Mouse (Mus musculus): Measurements from ENCODE around the gene Lrtm1. TPM values are rescaled to one million over a fixed set of nuclear protein-coding genes. Genes with fewer than 3 reads are reported as not detected.
A peak's percentile ranks its signal among the peaks of the same experiment; 100 is the strongest.

The Lrtm1 gene
- polyA plus RNA-seq, 1 experiment from 2014 or later: 0.15 TPM

DNA sequence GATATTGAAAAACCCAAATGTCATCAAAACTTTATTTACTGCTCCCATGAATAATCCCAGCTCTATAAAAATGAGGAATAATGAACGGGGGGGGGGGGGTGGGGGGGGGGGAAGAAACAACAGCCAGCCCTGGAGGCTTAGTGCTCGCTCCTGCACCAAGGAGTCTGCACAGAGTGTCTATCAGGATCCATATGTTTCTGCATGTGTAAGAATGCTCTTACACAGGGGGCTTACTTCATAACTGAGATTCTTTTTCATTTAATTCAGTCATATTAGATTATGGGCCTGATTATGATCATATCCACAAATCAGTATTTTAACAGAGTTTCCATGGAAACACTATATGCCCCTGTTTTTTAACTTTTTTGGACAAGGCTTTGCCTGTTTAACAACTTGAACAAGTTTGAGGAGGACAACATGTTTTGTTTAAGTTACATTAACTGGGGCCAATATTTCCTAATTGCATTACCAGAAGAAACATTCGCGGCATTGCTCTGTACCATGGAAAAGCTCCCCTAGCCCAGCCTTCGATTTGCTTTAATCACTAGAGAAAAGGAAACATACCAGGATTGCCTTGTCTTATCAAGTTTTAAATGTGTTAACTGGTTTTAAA lies 12.7 kb upstream of the Lrtm1 start:
- no peak for DNase-seq (ENCODE audit: low spot score)
- H3K27ac ChIP-seq (replicated peaks; ENCODE audit: low read depth, low read length): no peak overlapping the region
- no peak overlapping the region for H3K9ac ChIP-seq (ENCODE audit: low read length)
- no peaks in the 10 kb centered on the region for H3K9me3 ChIP-seq (ENCODE audit: control insufficient read depth, low read length)
- no peaks in the 10 kb centered on the region for H3K27me3 ChIP-seq (ENCODE audit: control insufficient read depth, insufficient read depth, low read length)
- no peaks in the 10 kb centered on the region for H3K36me3 ChIP-seq (ENCODE audit: control insufficient read depth, insufficient read depth, low read length)
- H3K4me1 ChIP-seq (ENCODE audit: control insufficient read depth, insufficient read depth, low read length): no peaks in the 10 kb centered on the region
- 81% methylated on average over 4 of the region's 5 CpGs for WGBS
- H3K4me3 ChIP-seq (ENCODE audit: low read depth, low read length): no peak overlapping the region
- ATAC-seq (ENCODE audit: insufficient number of reproducible peaks, low FRiP score, low TSS enrichment, low read depth): no peak
- H3K4me2 ChIP-seq (ENCODE audit: low read depth, severe bottlenecking): no peak overlapping the region

GRCm38 (mm10) chr14:29009644-29010043 lies 8.4 kb upstream of the Lrtm1 start:
- Histone ChIP-seq H3K27me3 (ENCODE audit: control insufficient read depth, insufficient read depth, low read length) (no peaks in the 10 kb centered on the region), H3K4me2 (ENCODE audit: low read depth, severe bottlenecking) (no peak overlapping the region), H3K4me1 (ENCODE audit: control insufficient read depth, insufficient read depth, low read length) (no peaks in the 10 kb centered on the region), H3K4me3 (ENCODE audit: low read depth, low read length) (no peak overlapping the region), H3K9me3 (ENCODE audit: control insufficient read depth, low read length) (no peaks in the 10 kb centered on the region), H3K36me3 (ENCODE audit: control insufficient read depth, insufficient read depth, low read length) (no peaks in the 10 kb centered on the region), H3K27ac (replicated peaks; ENCODE audit: low read depth, low read length) (no peak overlapping the region), H3K9ac (ENCODE audit: low read length) (no peak overlapping the region)
- no peak for DNase-seq (ENCODE audit: low spot score)
- WGBS: 96% methylated on average over 4 of the region's 4 CpGs
- no peak for ATAC-seq (ENCODE audit: insufficient number of reproducible peaks, low FRiP score, low TSS enrichment, low read depth)

DNA sequence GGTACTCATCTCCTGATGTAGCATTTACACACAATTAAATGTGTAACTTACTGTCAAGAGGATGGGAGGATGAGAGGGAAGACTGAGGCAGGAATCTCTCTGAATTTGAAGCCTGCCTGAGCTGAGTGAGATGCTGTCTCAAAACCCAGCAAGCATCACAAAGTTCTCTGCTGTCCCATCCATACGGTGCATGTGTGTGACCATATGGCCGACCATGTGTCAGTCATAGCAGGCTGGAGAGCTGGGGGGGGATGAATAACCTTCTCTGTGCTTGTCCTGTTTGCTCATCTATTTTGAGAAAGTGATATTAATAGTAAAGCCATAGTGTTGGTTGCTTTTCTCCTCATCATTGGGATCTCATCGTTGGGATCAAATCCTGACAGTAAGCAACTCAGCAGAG lies 4.8 kb upstream of the Lrtm1 start:
- Histone ChIP-seq H3K4me3 (ENCODE audit: low read depth, low read length) (no peak overlapping the region), H3K9me3 (ENCODE audit: control insufficient read depth, low read length) (no peaks in the 10 kb centered on the region), H3K27ac (replicated peaks; ENCODE audit: low read depth, low read length) (no peak overlapping the region), H3K9ac (ENCODE audit: low read length) (no peak overlapping the region), H3K36me3 (ENCODE audit: control insufficient read depth, insufficient read depth, low read length) (no peaks in the 10 kb centered on the region), H3K4me1 (ENCODE audit: control insufficient read depth, insufficient read depth, low read length) (peaks cover 10% of the 10 kb centered on the region), H3K27me3 (ENCODE audit: control insufficient read depth, insufficient read depth, low read length) (no peaks in the 10 kb centered on the region), H3K4me2 (ENCODE audit: low read depth, severe bottlenecking) (no peak overlapping the region)
- 89% methylated on average over 3 of the region's 3 CpGs for WGBS
- ATAC-seq (ENCODE audit: insufficient number of reproducible peaks, low FRiP score, low TSS enrichment, low read depth): no peak
- DNase-seq (ENCODE audit: low spot score): no peak

DNA sequence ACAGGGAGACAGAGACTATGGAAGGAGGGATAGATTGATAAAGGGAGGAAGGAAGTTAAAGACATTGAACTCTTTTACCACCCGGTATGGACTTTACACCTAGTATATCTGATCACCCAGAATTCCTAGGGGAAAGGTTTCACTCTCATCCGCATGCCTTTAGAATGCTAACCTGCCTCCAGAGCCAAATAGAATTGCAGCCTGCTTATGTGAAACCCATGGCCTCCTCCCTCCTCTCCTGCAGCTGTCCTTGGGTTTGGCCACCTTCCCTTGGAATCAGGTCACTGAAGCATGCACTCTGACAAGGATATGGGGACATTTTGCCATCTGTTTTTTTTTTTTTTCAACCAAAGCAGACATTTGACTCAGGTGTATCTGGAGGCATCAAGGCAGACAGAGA lies 3.3 kb upstream of the Lrtm1 start:
- 79% methylated on average over 2 of the region's 2 CpGs for WGBS
- Histone ChIP-seq H3K4me2 (ENCODE audit: low read depth, severe bottlenecking) (no peak overlapping the region), H3K9me3 (ENCODE audit: control insufficient read depth, low read length) (no peaks in the 10 kb centered on the region), H3K4me1 (ENCODE audit: control insufficient read depth, insufficient read depth, low read length) (peaks cover 10% of the 10 kb centered on the region), H3K9ac (ENCODE audit: low read length) (no peak overlapping the region), H3K27me3 (ENCODE audit: control insufficient read depth, insufficient read depth, low read length) (no peaks in the 10 kb centered on the region), H3K4me3 (ENCODE audit: low read depth, low read length) (no peak overlapping the region), H3K36me3 (ENCODE audit: control insufficient read depth, insufficient read depth, low read length) (no peaks in the 10 kb centered on the region), H3K27ac (replicated peaks; ENCODE audit: low read depth, low read length) (no peak overlapping the region)
- no peak for ATAC-seq (ENCODE audit: insufficient number of reproducible peaks, low FRiP score, low TSS enrichment, low read depth)
- DNase-seq (ENCODE audit: low spot score): no peak

DNA sequence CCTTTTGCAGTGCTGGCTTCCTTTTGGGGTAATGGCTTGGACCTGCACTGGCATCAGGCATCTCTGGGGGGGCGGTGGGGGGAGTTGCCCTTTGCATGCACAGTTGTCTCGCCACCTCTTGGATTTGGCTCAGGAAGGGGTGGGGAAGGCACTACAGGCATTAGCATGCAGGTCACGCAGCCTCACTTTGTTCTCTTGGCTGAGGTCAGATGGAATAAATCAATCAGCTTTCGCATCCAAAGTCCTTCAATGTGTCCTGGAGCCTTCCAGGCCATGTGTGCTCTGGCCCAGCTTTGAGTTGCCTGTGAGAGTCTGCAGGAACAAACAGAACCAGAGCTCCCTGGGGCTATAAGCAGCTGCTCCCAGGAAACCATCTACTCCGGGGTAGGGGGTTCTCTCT lies 2.1 kb upstream of the Lrtm1 start:
- no peaks in the 10 kb centered on the region for H3K36me3 ChIP-seq (ENCODE audit: control insufficient read depth, insufficient read depth, low read length)
- peaks cover 10% of the 10 kb centered on the region for H3K4me1 ChIP-seq (ENCODE audit: control insufficient read depth, insufficient read depth, low read length)
- H3K4me3 ChIP-seq (ENCODE audit: low read depth, low read length): no peak overlapping the region
- no peaks in the 10 kb centered on the region for H3K9me3 ChIP-seq (ENCODE audit: control insufficient read depth, low read length)
- DNase-seq (ENCODE audit: low spot score) (peak; percentile 28), ATAC-seq (ENCODE audit: insufficient number of reproducible peaks, low FRiP score, low TSS enrichment, low read depth) (no peak)
- H3K4me2 ChIP-seq (ENCODE audit: low read depth, severe bottlenecking): no peak overlapping the region
- H3K9ac ChIP-seq (ENCODE audit: low read length): no peak overlapping the region
- WGBS: 15% methylated on average over 5 of the region's 5 CpGs
- no peaks in the 10 kb centered on the region for H3K27me3 ChIP-seq (ENCODE audit: control insufficient read depth, insufficient read depth, low read length)
- H3K27ac ChIP-seq (replicated peaks; ENCODE audit: low read depth, low read length): no peak overlapping the region

- 49% methylated on average over 7 of the region's 7 CpGs for WGBS
Observed at GRCm38 (mm10) chr14:29018316-29019000, 450 bp downstream of the Lrtm1 start.

GRCm38 (mm10) chr14:29021295-29021694 lies 3.3 kb downstream of the Lrtm1 start:
- Histone ChIP-seq H3K4me3 (ENCODE audit: low read depth, low read length) (no peak overlapping the region), H3K27me3 (ENCODE audit: control insufficient read depth, insufficient read depth, low read length) (no peaks in the 10 kb centered on the region), H3K27ac (replicated peaks; ENCODE audit: low read depth, low read length) (no peak overlapping the region), H3K4me1 (ENCODE audit: control insufficient read depth, insufficient read depth, low read length) (peaks cover 6% of the 10 kb centered on the region), H3K36me3 (ENCODE audit: control insufficient read depth, insufficient read depth, low read length) (no peaks in the 10 kb centered on the region), H3K9ac (ENCODE audit: low read length) (no peak overlapping the region), H3K4me2 (ENCODE audit: low read depth, severe bottlenecking) (no peak overlapping the region), H3K9me3 (ENCODE audit: control insufficient read depth, low read length) (no peaks in the 10 kb centered on the region)
- no peak for DNase-seq (ENCODE audit: low spot score)
- 87% methylated on average over 4 of the region's 4 CpGs for WGBS
- no peak for ATAC-seq (ENCODE audit: insufficient number of reproducible peaks, low FRiP score, low TSS enrichment, low read depth)

More at GRCm38 (mm10) chr14:29018316-29019000, 450 bp downstream of the Lrtm1 start:
- no peak overlapping the region for H3K4me2 ChIP-seq (ENCODE audit: low read depth, severe bottlenecking)
- no peaks in the 10 kb centered on the region for H3K36me3 ChIP-seq (ENCODE audit: control insufficient read depth, insufficient read depth, low read length)
- H3K4me1 ChIP-seq (ENCODE audit: control insufficient read depth, insufficient read depth, low read length): peaks cover 10% of the 10 kb centered on the region
- ATAC-seq (ENCODE audit: insufficient number of reproducible peaks, low FRiP score, low TSS enrichment, low read depth) (no peak), DNase-seq (ENCODE audit: low spot score) (no peak)
- H3K27ac ChIP-seq (replicated peaks; ENCODE audit: low read depth, low read length): no peak overlapping the region
- no peak overlapping the region for H3K4me3 ChIP-seq (ENCODE audit: low read depth, low read length)
- no peaks in the 10 kb centered on the region for H3K9me3 ChIP-seq (ENCODE audit: control insufficient read depth, low read length)
- H3K27me3 ChIP-seq (ENCODE audit: control insufficient read depth, insufficient read depth, low read length): no peaks in the 10 kb centered on the region
- H3K9ac ChIP-seq (ENCODE audit: low read length): no peak overlapping the region

DNA sequence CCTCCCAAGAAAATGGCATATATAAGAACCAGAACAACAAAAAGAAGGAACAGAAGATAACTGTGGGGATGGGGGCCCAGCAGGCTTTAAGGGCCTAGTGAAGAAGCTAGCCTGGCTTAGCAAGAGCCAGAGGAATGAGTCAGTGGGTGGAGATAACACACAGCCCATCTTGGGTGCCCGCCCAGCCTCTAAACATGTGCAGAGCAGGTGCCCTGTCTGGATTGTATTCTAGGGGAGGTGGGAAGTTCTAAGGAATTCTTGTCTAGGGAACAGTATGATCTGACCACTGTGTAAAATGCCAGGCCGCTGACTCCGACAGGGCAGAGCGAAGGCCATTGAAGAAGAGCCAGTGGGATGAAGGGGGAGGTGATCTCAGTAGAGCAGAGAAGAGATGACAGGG lies 5.2 kb downstream of the Lrtm1 start:
- Histone ChIP-seq H3K36me3 (ENCODE audit: control insufficient read depth, insufficient read depth, low read length) (no peaks in the 10 kb centered on the region), H3K9me3 (ENCODE audit: control insufficient read depth, low read length) (no peaks in the 10 kb centered on the region; the same call in 1 of the 2 replicates), H3K9ac (ENCODE audit: low read length) (no peak overlapping the region), H3K27me3 (ENCODE audit: control insufficient read depth, insufficient read depth, low read length) (no peaks in the 10 kb centered on the region), H3K4me1 (ENCODE audit: control insufficient read depth, insufficient read depth, low read length) (peaks cover 1% of the 10 kb centered on the region; the same call in 1 of the 2 replicates), H3K4me2 (ENCODE audit: low read depth, severe bottlenecking) (no peak overlapping the region), H3K27ac (replicated peaks; ENCODE audit: low read depth, low read length) (no peak overlapping the region), H3K4me3 (ENCODE audit: low read depth, low read length) (no peak overlapping the region)
- DNase-seq (ENCODE audit: low spot score): no peak
- ATAC-seq (ENCODE audit: insufficient number of reproducible peaks, low FRiP score, low TSS enrichment, low read depth): no peak
- WGBS: 95% methylated on average over 4 of the region's 4 CpGs
